In genomic region chr1:86381027-86381426, GRCm38 (mm10) we compare ENCODE assay signal across 10 mouse cellular contexts. TPM values are rescaled to one million over a fixed set of nuclear protein-coding genes. Genes with fewer than 3 reads are reported as not detected.
DNase-seq lines count a peak whose midpoint lies in the region; ATAC-seq and TF ChIP-seq lines count a peak whose summit lies in the region.
"Had no signal": no experiment of that assay in that cellular context is flagged by ENCODE, and none has a peak within 500 bp of the region (broad histone marks: within the 10 kb centered on the region; RNA-seq: fewer than 3 reads in every experiment).

No protein-coding gene starts in this region.

- TF ChIP-seq POLR2A in lung, adult 2 months (IDR thresholded peaks at IDR 0.05; ENCODE audit: borderline replicate concordance, extremely low read depth, low read depth, low read length) = no peak

- peak; percentile 19 to 26 for DNase-seq in frontal cortex, postnatal 25 days (ENCODE audit: low spot score in 2 of 2)
- peak; percentile 90 for DNase-seq in R1 (ENCODE audit: low read depth, low spot score)
- peak; percentile 52 for DNase-seq in cerebellum, adult 9-10 months
- DNase-seq in gastrocnemius, postnatal 25 days = peak; percentile 23
- DNase-seq in lung, adult 2 months = peak; percentile 46
- peak; percentile 36 for DNase-seq in right cerebral cortex, postnatal 14 days

- H3K4me2 ChIP-seq in kidney, embryonic 15.5 days = peak overlapping the region; percentile 33; the same call in 1 of the 2 replicates

- no peak overlapping the region for H3K4me3 ChIP-seq in kidney, embryonic 15.5 days (replicated peaks)
- peak overlapping the region; percentile 35 for H3K4me3 ChIP-seq in lung, adult 2 months (replicated peaks; ENCODE audit: extremely low read depth, low read depth, low read length)

- WGBS in kidney, embryonic 15.5 days = 36% methylated on average over 13 of the region's 13 CpGs
- 17% methylated on average over 13 of the region's 13 CpGs for WGBS in lung, adult 2 months

- peaks cover 19% of the 10 kb centered on the region for H3K4me1 ChIP-seq in kidney, embryonic 15.5 days
- peaks cover 2% of the 10 kb centered on the region; the same call in 1 of the 2 replicates for H3K4me1 ChIP-seq in lung, adult 2 months (ENCODE audit: control insufficient read depth, insufficient read depth, low read length)

- H3K27ac ChIP-seq in kidney, embryonic 15.5 days = no peak overlapping the region

- no peaks in the 10 kb centered on the region for H3K9me3 ChIP-seq in kidney, embryonic 15.5 days (replicated peaks)

- no peaks in the 10 kb centered on the region for H3K36me3 ChIP-seq in kidney, embryonic 15.5 days

- no peak for ATAC-seq in frontal cortex, adult (ENCODE audit: low TSS enrichment)
- ATAC-seq in kidney, embryonic 15.5 days (replicated peaks; ENCODE audit: low FRiP score) = peak; percentile 34; the same call in 1 of the 2 replicates
- ATAC-seq: Patski had no signal

- TF ChIP-seq CTCF in lung, adult 2 months (IDR thresholded peaks at IDR 0.05; ENCODE audit: insufficient read depth, low read length) = peak; percentile 86

- H3K27me3 ChIP-seq in kidney, embryonic 15.5 days = no peaks in the 10 kb centered on the region

- no peak overlapping the region for H3K9ac ChIP-seq in kidney, embryonic 15.5 days

RNA-seq across cellular contexts. Expression of gene Ncl, which starts 21.8 kb away (rescaled TPM):
- total RNA-seq in gastrocnemius, postnatal 25 days (2021) = 10 to 100 TPM; 84.0 to 88.2 TPM
- polyA plus RNA-seq in kidney, embryonic 15.5 days (2015; fragmentation: Nextera tagmentation; extraction: Ambion mirVana) = 500 and 531 TPM in 2 replicates
- polyA plus RNA-seq in lung, adult 2 months (2012; rRNA removed) = 6.1 and 8.1 TPM in 2 replicates

RNA-seq across cellular contexts. Expression of gene Nmur1, which starts 45.0 kb away (rescaled TPM):
- not detected for total RNA-seq in gastrocnemius, postnatal 25 days (2021)
- polyA plus RNA-seq in kidney, embryonic 15.5 days (2015; fragmentation: Nextera tagmentation; extraction: Ambion mirVana) = 0.13 TPM in 1 of 2 replicates, not detected in the other
- polyA plus RNA-seq in lung, adult 2 months (2012; rRNA removed) = 2.9 TPM in 2 replicates
- total RNA-seq: left cerebral cortex, postnatal 36 days had no signal
- polyA plus RNA-seq: Patski had no signal

RNA-seq across cellular contexts. Expression of gene Tex44, which starts 45.1 kb away (rescaled TPM):
- total RNA-seq in gastrocnemius, postnatal 25 days (2021) = not detected
- polyA plus RNA-seq in kidney, embryonic 15.5 days (2015; fragmentation: Nextera tagmentation; extraction: Ambion mirVana) = not detected in 2 replicates
- 0.11 and 0.12 TPM in 2 replicates for polyA plus RNA-seq in lung, adult 2 months (2012; rRNA removed)
- total RNA-seq: left cerebral cortex, postnatal 36 days had no signal
- polyA plus RNA-seq: Patski had no signal

Comparison
In these comparisons a context has a peak if more than half of its experiments do, and no peak if none do; other contexts are left out.
1. DNase-seq: peak in every context shown above with its lines; median percentile 90 in R1; 52 in cerebellum, adult 9-10 months; 46 in lung, adult 2 months; 36 in right cerebral cortex, postnatal 14 days; 23 in gastrocnemius, postnatal 25 days; 22 in frontal cortex, postnatal 25 days.
2. RNA of gene Ncl, which starts 21.8 kb away (polyA plus RNA-seq): 500 to 531 TPM in kidney, embryonic 15.5 days; 6.1 to 8.1 TPM in lung, adult 2 months; every median in the first group is over 10 times any median in the second.